Mouse (Mus musculus): ENCODE results near the gene Ppm1n. TPM values are rescaled to one million over a fixed set of nuclear protein-coding genes. Genes with fewer than 3 reads are reported as not detected.

Gene Ppm1n
- polyA plus RNA-seq, 1 experiment from 2014 or later: 0.19 TPM

DNA sequence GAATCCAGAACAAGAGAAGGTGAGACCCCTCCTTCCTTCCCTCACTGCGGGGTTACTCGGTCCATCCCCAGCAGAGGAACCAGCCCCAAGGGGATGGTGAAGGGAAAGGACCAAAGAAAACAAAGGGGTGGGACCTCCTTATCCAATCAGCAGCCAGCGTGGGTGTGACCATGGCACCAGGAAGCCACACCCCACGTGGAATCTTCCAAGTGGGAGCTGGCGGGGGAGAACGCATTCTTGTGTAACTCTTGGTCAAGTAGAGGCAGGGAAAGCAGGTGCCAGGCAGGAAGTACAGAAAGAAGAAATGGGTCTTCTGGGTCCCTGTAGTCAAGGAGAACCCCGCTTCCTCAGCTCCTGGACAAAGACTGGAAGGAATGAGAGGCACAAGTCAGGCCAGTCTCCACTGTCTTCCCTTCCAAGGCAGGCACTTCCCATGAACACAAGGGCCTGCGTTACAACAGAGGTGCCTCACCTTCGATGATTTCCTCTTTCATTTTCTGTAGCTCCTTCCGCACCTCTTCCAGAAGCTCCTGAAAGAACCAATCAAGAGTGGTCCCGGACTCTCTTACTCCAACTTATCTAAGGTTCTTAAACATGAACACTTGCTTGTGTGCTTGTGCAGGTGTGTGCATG is 22.4 kb downstream of the Ppm1n start:
- H3K9ac ChIP-seq: no peak overlapping the region
- no peak overlapping the region for H3K27ac ChIP-seq
- H3K4me1 ChIP-seq: peaks cover 13% of the 10 kb centered on the region; the same call in 1 of the 2 replicates
- no peak overlapping the region for H3K4me2 ChIP-seq
- ATAC-seq (ENCODE audit: insufficient number of reproducible peaks, low FRiP score, low TSS enrichment, low read depth): no peak
- no peaks in the 10 kb centered on the region for H3K9me3 ChIP-seq
- 37% methylated on average over 11 of the region's 11 CpGs for WGBS
- no peak overlapping the region for H3K4me3 ChIP-seq
- H3K36me3 ChIP-seq: peaks cover 74% of the 10 kb centered on the region
- H3K27me3 ChIP-seq: no peaks in the 10 kb centered on the region

GRCm38 (mm10) chr7:19256567-19256966 is 23.3 kb downstream of the Ppm1n start:
- ATAC-seq (ENCODE audit: insufficient number of reproducible peaks, low FRiP score, low TSS enrichment, low read depth): no peak
- 69% methylated on average over 7 of the region's 7 CpGs for whole genome bisulfite sequencing
- Histone ChIP-seq H3K9ac (no peak overlapping the region), H3K27me3 (no peaks in the 10 kb centered on the region), H3K27ac (no peak overlapping the region), H3K4me2 (no peak overlapping the region), H3K9me3 (no peaks in the 10 kb centered on the region), H3K4me1 (peaks cover 13% of the 10 kb centered on the region; the same call in 1 of the 2 replicates), H3K4me3 (no peak overlapping the region), H3K36me3 (peaks cover 64% of the 10 kb centered on the region)

- no peaks in the 10 kb centered on the region for H3K9me3 ChIP-seq
- H3K27ac ChIP-seq: no peak overlapping the region
- no peak for ATAC-seq (ENCODE audit: insufficient number of reproducible peaks, low FRiP score, low TSS enrichment, low read depth)
- H3K4me3 ChIP-seq: no peak overlapping the region
- no peaks in the 10 kb centered on the region for H3K27me3 ChIP-seq
- peaks cover 13% of the 10 kb centered on the region; the same call in 1 of the 2 replicates for H3K4me1 ChIP-seq
- H3K4me2 ChIP-seq: no peak overlapping the region
- H3K9ac ChIP-seq: no peak overlapping the region
- 82% methylated on average over 17 of the region's 17 CpGs for WGBS
- peaks cover 54% of the 10 kb centered on the region for H3K36me3 ChIP-seq
Observed at GRCm38 (mm10) chr7:19255395-19255794, 24.5 kb downstream of the Ppm1n start.

- no peaks in the 10 kb centered on the region for H3K9me3 ChIP-seq
- H3K9ac ChIP-seq: no peak overlapping the region
- H3K4me2 ChIP-seq: no peak overlapping the region
- H3K4me3 ChIP-seq: no peak overlapping the region
- 73% methylated on average over 5 of the region's 5 CpGs for WGBS
- H3K27me3 ChIP-seq: no peaks in the 10 kb centered on the region
- H3K4me1 ChIP-seq: peaks cover 13% of the 10 kb centered on the region; the same call in 1 of the 2 replicates
- H3K36me3 ChIP-seq: peaks cover 35% of the 10 kb centered on the region
- H3K27ac ChIP-seq: no peak overlapping the region
- ATAC-seq (ENCODE audit: insufficient number of reproducible peaks, low FRiP score, low TSS enrichment, low read depth): no peak
Observed at GRCm38 (mm10) chr7:19253437-19253836, 26.4 kb downstream of the Ppm1n start.

- 79% methylated on average over 4 of the region's 4 CpGs for WGBS
Observed at GRCm38 (mm10) chr7:19252078-19252477, 27.8 kb downstream of the Ppm1n start.

DNA sequence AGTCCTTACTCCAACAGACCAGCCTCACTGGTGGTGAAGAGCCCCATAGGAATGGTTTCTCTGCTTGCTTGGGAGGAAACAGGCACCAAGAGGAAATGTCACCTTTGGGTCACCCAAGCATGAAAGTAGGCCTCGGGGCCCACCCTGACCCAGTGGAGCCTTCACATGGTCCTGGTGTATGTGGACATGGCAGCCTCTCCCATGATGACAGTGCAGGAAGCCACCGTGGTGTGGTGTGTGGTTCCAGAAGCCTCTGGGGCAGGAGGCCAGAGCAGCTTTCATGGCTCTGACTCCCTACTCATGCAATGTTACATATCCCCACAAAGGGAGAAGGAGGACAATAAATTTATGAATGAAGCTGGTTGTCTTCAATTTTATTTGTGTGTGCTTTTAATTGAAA is 32.4 kb downstream of the Ppm1n start:
- ATAC-seq (ENCODE audit: insufficient number of reproducible peaks, low FRiP score, low TSS enrichment, low read depth): no peak
- WGBS: 94% methylated on average over 2 of the region's 2 CpGs
- H3K9ac ChIP-seq: no peak overlapping the region
- no peaks in the 10 kb centered on the region for H3K27me3 ChIP-seq
- no peaks in the 10 kb centered on the region for H3K9me3 ChIP-seq
- no peak overlapping the region for H3K4me3 ChIP-seq
- H3K27ac ChIP-seq: no peak overlapping the region
- H3K36me3 ChIP-seq: peaks cover 30% of the 10 kb centered on the region
- H3K4me1 ChIP-seq: no peaks in the 10 kb centered on the region
- no peak overlapping the region for H3K4me2 ChIP-seq

More at GRCm38 (mm10) chr7:19252078-19252477, 27.8 kb downstream of the Ppm1n start:
- Histone ChIP-seq H3K36me3 (peaks cover 27% of the 10 kb centered on the region), H3K9ac (no peak overlapping the region), H3K27me3 (no peaks in the 10 kb centered on the region), H3K27ac (no peak overlapping the region), H3K4me1 (peaks cover 4% of the 10 kb centered on the region; the same call in 1 of the 2 replicates), H3K9me3 (no peaks in the 10 kb centered on the region), H3K4me2 (no peak overlapping the region), H3K4me3 (no peak overlapping the region)
- ATAC-seq (ENCODE audit: insufficient number of reproducible peaks, low FRiP score, low TSS enrichment, low read depth): no peak

- Histone ChIP-seq H3K4me3 (no peak overlapping the region), H3K27ac (no peak overlapping the region), H3K36me3 (peaks cover 30% of the 10 kb centered on the region), H3K9me3 (no peaks in the 10 kb centered on the region), H3K4me1 (no peaks in the 10 kb centered on the region), H3K9ac (no peak overlapping the region), H3K27me3 (no peaks in the 10 kb centered on the region), H3K4me2 (no peak overlapping the region)
- no peak for ATAC-seq (ENCODE audit: insufficient number of reproducible peaks, low FRiP score, low TSS enrichment, low read depth)
- 96% methylated on average over 1 of the region's 1 CpGs for WGBS
Observed at GRCm38 (mm10) chr7:19246855-19247254, 33.0 kb downstream of the Ppm1n start.

DNA sequence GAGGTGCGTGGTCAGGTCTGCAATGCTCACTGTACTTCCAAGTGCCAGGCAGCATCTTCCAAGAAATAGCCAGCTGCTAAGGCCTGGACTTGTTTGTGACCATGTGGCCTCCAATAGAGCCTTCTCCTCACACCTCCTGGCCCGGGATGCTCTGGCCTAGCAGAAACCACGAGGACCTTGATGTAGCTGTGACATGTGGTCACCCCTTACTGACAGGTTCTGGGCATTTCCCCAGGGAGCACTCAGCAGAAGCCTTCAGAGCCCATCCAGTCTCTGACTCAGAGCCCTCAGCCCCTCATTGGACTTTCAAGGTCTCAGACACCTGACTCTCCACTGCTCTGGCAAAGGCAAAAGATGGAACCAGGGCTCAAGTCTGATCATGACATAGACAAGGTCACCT is 34.8 kb downstream of the Ppm1n start:
- Histone ChIP-seq H3K4me2 (no peak overlapping the region), H3K27me3 (no peaks in the 10 kb centered on the region), H3K4me3 (no peak overlapping the region), H3K9ac (no peak overlapping the region), H3K36me3 (peaks cover 34% of the 10 kb centered on the region), H3K9me3 (no peaks in the 10 kb centered on the region), H3K27ac (no peak overlapping the region), H3K4me1 (no peaks in the 10 kb centered on the region)
- WGBS: 89% methylated on average over 3 of the region's 3 CpGs
- ATAC-seq (ENCODE audit: insufficient number of reproducible peaks, low FRiP score, low TSS enrichment, low read depth): no peak

DNA sequence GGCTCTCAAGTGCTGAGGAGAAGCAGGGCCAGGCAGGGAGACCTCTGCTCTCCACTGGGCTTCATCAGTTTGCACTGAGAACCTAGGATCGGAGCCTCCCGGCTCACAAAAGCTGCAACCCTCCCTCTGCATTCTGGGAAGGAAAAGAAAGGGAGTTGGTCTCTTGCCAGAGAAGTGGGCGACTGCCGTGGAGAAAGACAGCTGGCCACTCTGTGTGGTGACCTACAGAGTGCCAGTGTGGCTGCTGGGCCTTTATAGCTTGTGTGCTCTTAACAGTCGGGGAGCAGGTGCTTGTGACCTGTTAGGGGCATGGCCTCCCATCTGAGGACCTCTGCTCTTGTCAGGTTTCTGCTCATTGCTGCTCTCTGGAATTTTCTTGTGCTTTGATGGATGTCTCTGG is 36.0 kb downstream of the Ppm1n start:
- no peak overlapping the region for H3K4me2 ChIP-seq
- H3K9ac ChIP-seq: no peak overlapping the region
- no peak for ATAC-seq (ENCODE audit: insufficient number of reproducible peaks, low FRiP score, low TSS enrichment, low read depth)
- H3K27me3 ChIP-seq: no peaks in the 10 kb centered on the region
- no peak overlapping the region for H3K4me3 ChIP-seq
- H3K27ac ChIP-seq: no peak overlapping the region
- H3K9me3 ChIP-seq: no peaks in the 10 kb centered on the region
- peaks cover 34% of the 10 kb centered on the region for H3K36me3 ChIP-seq
- H3K4me1 ChIP-seq: no peaks in the 10 kb centered on the region
- WGBS: 83% methylated on average over 5 of the region's 5 CpGs

GRCm38 (mm10) chr7:19242005-19242404 is 37.9 kb downstream of the Ppm1n start:
- Histone ChIP-seq H3K27ac (no peak overlapping the region), H3K27me3 (no peaks in the 10 kb centered on the region), H3K4me3 (no peak overlapping the region), H3K4me2 (no peak overlapping the region), H3K4me1 (no peaks in the 10 kb centered on the region), H3K36me3 (peaks cover 28% of the 10 kb centered on the region), H3K9me3 (no peaks in the 10 kb centered on the region), H3K9ac (no peak overlapping the region)
- WGBS: 81% methylated on average over 1 of the region's 1 CpGs
- no peak for ATAC-seq (ENCODE audit: insufficient number of reproducible peaks, low FRiP score, low TSS enrichment, low read depth)

GRCm38 (mm10) chr7:19240905-19241463 is 38.9 kb downstream of the Ppm1n start:
- no peak overlapping the region for H3K9ac ChIP-seq
- 63% methylated on average over 8 of the region's 8 CpGs for WGBS

DNA sequence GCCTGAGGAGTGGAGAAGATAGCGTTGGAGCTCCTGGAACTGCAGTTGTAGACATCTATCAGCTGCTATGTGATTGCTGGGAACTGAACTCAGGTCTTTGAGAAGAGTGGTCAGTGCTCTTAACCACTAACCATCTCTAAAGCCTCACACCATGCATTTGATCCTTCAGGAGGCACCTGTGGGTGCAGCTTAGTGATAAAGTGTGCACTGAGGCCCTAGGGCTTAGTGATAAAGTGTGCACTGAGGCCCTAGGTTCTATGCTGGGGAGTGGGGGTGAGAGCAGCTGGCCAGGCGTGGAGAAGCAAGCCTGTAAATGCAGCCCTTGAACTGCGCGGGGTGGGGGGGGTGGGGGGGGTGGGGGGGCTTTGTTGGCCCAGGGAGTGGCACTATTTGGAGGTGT is 39.9 kb downstream of the Ppm1n start:
- H3K27me3 ChIP-seq: no peaks in the 10 kb centered on the region
- peaks cover 8% of the 10 kb centered on the region for H3K36me3 ChIP-seq
- H3K4me1 ChIP-seq: 0 out of 2 replicates have a peak, but pooled peaks cover 2% of the 10 kb centered on the region
- no peaks in the 10 kb centered on the region for H3K9me3 ChIP-seq
- H3K27ac ChIP-seq: no peak overlapping the region
- no peak overlapping the region for H3K4me2 ChIP-seq
- H3K4me3 ChIP-seq: no peak overlapping the region
- no peak overlapping the region for H3K9ac ChIP-seq
- 85% methylated on average over 1 of the region's 4 CpGs for WGBS
- ATAC-seq (ENCODE audit: insufficient number of reproducible peaks, low FRiP score, low TSS enrichment, low read depth): no peak

More at GRCm38 (mm10) chr7:19240905-19241463, 38.9 kb downstream of the Ppm1n start:
- H3K4me1 ChIP-seq: 0 out of 2 replicates have a peak, but pooled peaks cover 2% of the 10 kb centered on the region
- H3K27ac ChIP-seq: no peak overlapping the region
- H3K9me3 ChIP-seq: no peaks in the 10 kb centered on the region
- H3K36me3 ChIP-seq: peaks cover 18% of the 10 kb centered on the region
- no peak overlapping the region for H3K4me2 ChIP-seq
- ATAC-seq (ENCODE audit: insufficient number of reproducible peaks, low FRiP score, low TSS enrichment, low read depth): no peak
- H3K27me3 ChIP-seq: no peaks in the 10 kb centered on the region
- no peak overlapping the region for H3K4me3 ChIP-seq
